Mouse (Mus musculus): ENCODE measurements around the gene Gpa33.

- TF ChIP-seq CTCF (IDR thresholded peaks at IDR 0.05; ENCODE audit: low read depth) (no peak), EP300 (optimal IDR thresholded peaks at IDR 0.05) (no peak)
Measured at GRCm38 (mm10) chr1:166185357-166185756, 55.3 kb downstream of the Gpa33 start.
